Mouse (Mus musculus): Measurements from ENCODE around the gene Ctsa. TPM values are rescaled to one million over a fixed set of nuclear protein-coding genes. Genes with fewer than 3 reads are reported as not detected.

Gene Ctsa
- total and polyA plus RNA-seq, 3 experiments, result 19.9 to 45.5 (median 27.0) TPM

- no peak overlapping the region for H3K9ac ChIP-seq (ENCODE audit: insufficient read depth, low read depth)
- H3K79me2 ChIP-seq (replicated peaks; ENCODE audit: control insufficient read depth, extremely low read depth, insufficient read depth, poor library complexity, severe bottlenecking), result no peaks in the 10 kb centered on the region; the same call in 1 of the 2 replicates
- H3K4me3 ChIP-seq (replicated peaks in 1 of 3; ENCODE audit: low read depth in 2 of 3, low read length in 2 of 3, poor library complexity in 1 of 3), result no peak overlapping the region
- no peaks in the 10 kb centered on the region for H3K9me3 ChIP-seq (replicated peaks; ENCODE audit: low read length)
- no peak for DNase-seq (ENCODE audit: extremely low read depth)
- no peak for TF ChIP-seq USF1 (IDR thresholded peaks at IDR 0.05; ENCODE audit: low read depth, low read length)
- TF ChIP-seq CHD1 (IDR thresholded peaks at IDR 0.05; ENCODE audit: low read depth, low read length), result no peak
- TF ChIP-seq E2F4 (IDR thresholded peaks at IDR 0.05; ENCODE audit: insufficient replicate concordance, low read depth, low read length), result no peak
- TF ChIP-seq PAX5 (IDR thresholded peaks at IDR 0.05; ENCODE audit: low read length), result no peak
- TF ChIP-seq KAT2A (IDR thresholded peaks at IDR 0.05; ENCODE audit: insufficient replicate concordance, low read length), result no peak
- TF ChIP-seq ZKSCAN1 (IDR thresholded peaks at IDR 0.05; ENCODE audit: borderline replicate concordance, low read depth, low read length), result no peak
- TF ChIP-seq POLR2AphosphoS2 (IDR thresholded peaks at IDR 0.05; ENCODE audit: low read depth, low read length), result no peak
- no peak for TF ChIP-seq TCF12 (IDR thresholded peaks at IDR 0.05; ENCODE audit: low read depth, low read length)
- no peak for TF ChIP-seq EP300 (IDR thresholded peaks at IDR 0.05; ENCODE audit: low read length)
- TF ChIP-seq HCFC1 (IDR thresholded peaks at IDR 0.05; ENCODE audit: low read depth, low read length), result no peak
- TF ChIP-seq MAZ (IDR thresholded peaks at IDR 0.05; ENCODE audit: low read depth, low read length), result no peak
- no peak for TF ChIP-seq MXI1 (IDR thresholded peaks at IDR 0.05; ENCODE audit: low read depth, low read length)
- no peak for TF ChIP-seq IRF4 (IDR thresholded peaks at IDR 0.05; ENCODE audit: low read depth, low read length)
- TF ChIP-seq CHD2 (IDR thresholded peaks at IDR 0.05; ENCODE audit: low read length), result no peak
- no peak for TF ChIP-seq TBP (conservative IDR thresholded peaks at IDR 0.05; ENCODE audit: low read depth, low read length)
- no peak for TF ChIP-seq BHLHE40 (IDR thresholded peaks at IDR 0.05; ENCODE audit: low read depth, low read length)
- TF ChIP-seq ZC3H11A (IDR thresholded peaks at IDR 0.05; ENCODE audit: low read depth, low read length), result no peak
- TF ChIP-seq MAFK (IDR thresholded peaks at IDR 0.05; ENCODE audit: insufficient replicate concordance, low read length), result no peak
- TF ChIP-seq RCOR1 (conservative IDR thresholded peaks at IDR 0.05; ENCODE audit: low read depth, low read length), result no peak
- no peak for TF ChIP-seq MAX (IDR thresholded peaks at IDR 0.05; ENCODE audit: low read length)
- dilution Hi-C loops (cut with MboI; ENCODE audit: extremely low pct_ligation_motif_present, extremely low pct_unique_long_range_greater_than_20kb, low sequenced_read_pairs) (no loop called here), in situ Hi-C loops (cut with MboI; ENCODE audit: low pct_ligation_motif_present, low pct_unique_long_range_greater_than_20kb, low sequenced_read_pairs) (no loop called here)
- peaks cover 31 to 45% of the 10 kb centered on the region in 2 experiments for H3K36me3 ChIP-seq (replicated peaks in 1 of 2; ENCODE audit: control insufficient read depth in 1 of 2, insufficient read depth in 1 of 2, low read length in 1 of 2)
- H3K4me2 ChIP-seq (ENCODE audit: insufficient read depth, low read depth, poor library complexity, severe bottlenecking), result no peak overlapping the region
- peaks cover 5 to 55% of the 10 kb centered on the region in 2 experiments for H3K4me1 ChIP-seq (ENCODE audit: control insufficient read depth in 1 of 2, insufficient read depth in 2 of 2)
- no peaks in the 10 kb centered on the region for H3K27me3 ChIP-seq (replicated peaks)
- H3K27ac ChIP-seq (ENCODE audit: insufficient read depth, low read depth), result no peak overlapping the region
Measured at GRCm38 (mm10) chr2:164827146-164827850, 5.4 kb upstream of the Ctsa start.

- no peak within 1 kb of the TSS for H3K4me3 ChIP-seq (replicated peaks in 1 of 3; ENCODE audit: low read depth in 2 of 3, low read length in 2 of 3, poor library complexity in 1 of 3)
- TF ChIP-seq CHD1 (IDR thresholded peaks at IDR 0.05; ENCODE audit: low read depth, low read length) (no peak), POLR2A (IDR thresholded peaks at IDR 0.05; ENCODE audit: low read depth, low read length) (no peak), USF2 (conservative IDR thresholded peaks at IDR 0.05; ENCODE audit: low read depth, low read length) (no peak)
- dilution Hi-C loops (cut with MboI; ENCODE audit: extremely low pct_ligation_motif_present, extremely low pct_unique_long_range_greater_than_20kb, low sequenced_read_pairs), result no loop called here
- H3K9me3 ChIP-seq (replicated peaks; ENCODE audit: low read length), result no peaks in the 10 kb centered on the region
- H3K36me3 ChIP-seq (replicated peaks in 1 of 2; ENCODE audit: control insufficient read depth in 1 of 2, insufficient read depth in 1 of 2, low read length in 1 of 2), result peaks cover 31 to 45% of the 10 kb centered on the region in 2 experiments
- no peak for DNase-seq (ENCODE audit: extremely low read depth)
- no peak within 1 kb of the TSS for H3K9ac ChIP-seq (ENCODE audit: insufficient read depth, low read depth)
- in situ Hi-C loops (cut with MboI; ENCODE audit: low pct_ligation_motif_present, low pct_unique_long_range_greater_than_20kb, low sequenced_read_pairs), result no loop called here
- H3K4me2 ChIP-seq (ENCODE audit: insufficient read depth, low read depth, poor library complexity, severe bottlenecking), result no peak within 1 kb of the TSS
- H3K27ac ChIP-seq (ENCODE audit: insufficient read depth, low read depth), result no peak within 1 kb of the TSS
- H3K79me2 ChIP-seq (replicated peaks; ENCODE audit: control insufficient read depth, extremely low read depth, insufficient read depth, poor library complexity, severe bottlenecking), result no peaks in the 10 kb centered on the region; the same call in 1 of the 2 replicates
- peaks cover 8 to 55% of the 10 kb centered on the region in 2 experiments for H3K4me1 ChIP-seq (ENCODE audit: control insufficient read depth in 1 of 2, insufficient read depth in 2 of 2)
- H3K27me3 ChIP-seq (replicated peaks), result peaks cover 1% of the 10 kb centered on the region
Measured at GRCm38 (mm10) chr2:164828437-164828836, 4.2 kb upstream of the Ctsa start, which contains the start of gene Spata25. Gene Spata25 (minus strand): TSS chr2:164828537.
